Mouse (Mus musculus) bone marrow macrophage, adult 2 months (primary cell): ENCODE results near the gene Gng7.

Experiments
- CTCF ChIP-seq: IDR thresholded peaks from 2 replicates; pipeline ENCODE4 v1.5.1; 2012; ENCODE audit warnings: low read depth, mild to moderate bottlenecking, low read length, moderate library complexity
- POLR2A ChIP-seq: IDR thresholded peaks from 2 replicates; pipeline ENCODE4 v1.6.1; 2012; ENCODE audit warnings: mild to moderate bottlenecking, low read depth, low read length, borderline replicate concordance

- TF ChIP-seq CTCF (peak; percentile 45), POLR2A (no peak)
Measured at GRCm38 (mm10) chr10:80955536-80955935, 59.2 kb downstream of the Gng7 start.
